Mouse (Mus musculus): ENCODE measurements at regions not wholly inside any gene's neighbourhood (a gene's known extent, or its start where the extent isn't known, plus 50 kb on each side); places are given as distances from the start of the nearest gene placed in this dataset.
"Not testable (repeated sequence)": the region's sequence is repeated elsewhere in the genome, so short reads cannot be mapped to it uniquely, and the experiment has no call there.

DNA sequence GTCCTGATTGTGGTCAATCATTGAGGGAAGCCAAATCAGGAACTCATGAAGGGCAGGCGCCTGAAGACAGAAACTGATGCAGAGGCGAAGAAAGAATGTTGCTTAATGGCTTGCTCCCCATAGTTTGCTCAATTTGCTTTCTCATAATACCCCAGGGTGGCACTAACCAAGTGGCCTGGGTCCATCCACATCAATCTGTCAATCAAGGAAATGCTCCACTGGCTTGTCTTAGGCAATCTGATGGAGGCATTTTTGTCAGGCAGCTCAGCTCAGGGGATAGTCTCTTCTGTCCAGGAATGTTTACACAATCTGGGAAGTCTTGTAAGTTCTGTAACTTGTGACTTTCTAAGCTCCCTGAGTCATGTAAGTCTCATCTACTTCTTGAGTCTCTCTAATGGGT, 50.0 kb upstream of the Klhl24 start:
- Histone ChIP-seq H3K4me3 (no peak overlapping the region), H3K27ac (no peak overlapping the region), H3K9me3 (no peaks in the 10 kb centered on the region), H3K27me3 (ENCODE audit: insufficient read depth, poor library complexity, severe bottlenecking) (no peaks in the 10 kb centered on the region), H3K4me1 (no peaks in the 10 kb centered on the region), H3K36me3 (no peaks in the 10 kb centered on the region)
- 83% methylated on average over 2 of the region's 2 CpGs for WGBS
- DNase-seq (ENCODE audit: low spot score): no peak

- not testable (repeated sequence) for H3K9me3 ChIP-seq; H3K4me3 ChIP-seq; DNase-seq (ENCODE audit: low spot score); H3K4me1 ChIP-seq; H3K27me3 ChIP-seq (ENCODE audit: insufficient read depth, poor library complexity, severe bottlenecking); H3K36me3 ChIP-seq; H3K27ac ChIP-seq
- 83% methylated on average over 2 of the region's 2 CpGs for WGBS
These were observed 52.3 kb upstream of the Klhl6 start for GRCm38 (mm10) chr16:20035166-20035565.

DNA sequence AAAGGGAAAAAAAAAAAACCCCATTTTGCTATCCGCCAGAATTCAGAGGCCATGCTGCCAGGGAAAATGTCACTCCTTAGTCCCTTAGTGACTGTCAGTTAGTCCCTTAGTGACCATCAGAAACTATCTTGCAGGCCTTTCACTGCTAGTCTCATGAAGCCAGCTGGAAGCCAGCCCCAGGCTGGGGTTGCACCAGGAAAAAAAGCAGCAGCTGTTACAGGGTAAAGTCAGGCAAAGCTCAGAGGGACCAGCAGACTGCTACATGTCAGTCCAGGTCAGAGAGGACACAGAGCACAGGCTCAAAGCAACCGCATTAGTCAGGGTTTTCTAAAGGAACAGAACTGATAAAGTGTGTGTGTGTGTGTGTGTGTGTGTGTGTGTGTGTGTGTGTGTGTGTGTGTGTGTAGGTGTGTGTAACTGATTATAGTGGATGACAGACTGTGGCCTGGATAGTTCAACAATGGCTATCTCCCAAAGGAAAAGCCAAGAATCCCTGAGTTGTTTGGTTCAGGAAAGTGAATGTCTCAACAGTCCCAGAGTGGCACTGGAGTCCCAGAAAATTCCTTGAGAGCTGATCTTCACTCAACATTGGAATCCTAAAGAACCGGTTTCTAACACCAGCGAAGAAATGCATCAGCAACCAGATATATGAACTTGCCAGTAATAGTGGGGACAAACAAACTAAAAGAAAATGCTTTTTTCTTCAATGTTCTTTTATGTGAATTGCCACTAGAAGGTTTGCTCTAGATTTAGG, 49.7 kb upstream of the Klhl6 start:
- no peaks in the 10 kb centered on the region for H3K9me3 ChIP-seq
- no peaks in the 10 kb centered on the region for H3K27me3 ChIP-seq (ENCODE audit: insufficient read depth, poor library complexity, severe bottlenecking)
- no peak for DNase-seq (ENCODE audit: low spot score)
- no peaks in the 10 kb centered on the region for H3K36me3 ChIP-seq
- 0 out of 2 replicates have a peak, but pooled peaks cover 5% of the 10 kb centered on the region for H3K4me1 ChIP-seq
- H3K4me3 ChIP-seq: no peak overlapping the region
- H3K27ac ChIP-seq: peak overlapping the region; percentile 37; the same call in 1 of the 2 replicates
- 61% methylated on average over 4 of the region's 4 CpGs for WGBS
